Mouse (Mus musculus) thymus, adult 2 months (tissue): ENCODE data around the gene Kif1a.

Experiments
- CTCF ChIP-seq: fragments of 200-500 bp; IDR thresholded peaks from 2 replicates; pipeline ENCODE4 v1.5.1; 2012; ENCODE audit warnings: mild to moderate bottlenecking, control low read depth, low read length, moderate library complexity, borderline replicate concordance; ENCODE audit not compliant: control insufficient read depth, poor library complexity, insufficient read depth; ENCODE audit errors: extremely low read depth
- POLR2A ChIP-seq: fragments of 200-500 bp; IDR thresholded peaks from 2 replicates; pipeline ENCODE4 v1.6.1; 2012; ENCODE audit warnings: mild to moderate bottlenecking, low read length, control low read depth, moderate library complexity; ENCODE audit not compliant: control insufficient read depth, poor library complexity, insufficient read depth; ENCODE audit errors: extremely low read depth

- TF ChIP-seq CTCF: no peak
- no peak for TF ChIP-seq POLR2A
Measured at GRCm38 (mm10) chr1:93026600-93026999, 75.2 kb downstream of the Kif1a start.
